Mouse (Mus musculus): ENCODE results near the gene Gys1. TPM values are rescaled to one million over a fixed set of nuclear protein-coding genes. Genes with fewer than 3 reads are reported as not detected.
A peak's percentile ranks its signal among the peaks of the same experiment; 100 is the strongest.
"Not testable (repeated sequence)": the region's sequence is repeated elsewhere in the genome, so short reads cannot be mapped to it uniquely, and the experiment has no call there.

Gene Gys1
- polyA plus RNA-seq, 1 experiment: 28.8 TPM

DNA sequence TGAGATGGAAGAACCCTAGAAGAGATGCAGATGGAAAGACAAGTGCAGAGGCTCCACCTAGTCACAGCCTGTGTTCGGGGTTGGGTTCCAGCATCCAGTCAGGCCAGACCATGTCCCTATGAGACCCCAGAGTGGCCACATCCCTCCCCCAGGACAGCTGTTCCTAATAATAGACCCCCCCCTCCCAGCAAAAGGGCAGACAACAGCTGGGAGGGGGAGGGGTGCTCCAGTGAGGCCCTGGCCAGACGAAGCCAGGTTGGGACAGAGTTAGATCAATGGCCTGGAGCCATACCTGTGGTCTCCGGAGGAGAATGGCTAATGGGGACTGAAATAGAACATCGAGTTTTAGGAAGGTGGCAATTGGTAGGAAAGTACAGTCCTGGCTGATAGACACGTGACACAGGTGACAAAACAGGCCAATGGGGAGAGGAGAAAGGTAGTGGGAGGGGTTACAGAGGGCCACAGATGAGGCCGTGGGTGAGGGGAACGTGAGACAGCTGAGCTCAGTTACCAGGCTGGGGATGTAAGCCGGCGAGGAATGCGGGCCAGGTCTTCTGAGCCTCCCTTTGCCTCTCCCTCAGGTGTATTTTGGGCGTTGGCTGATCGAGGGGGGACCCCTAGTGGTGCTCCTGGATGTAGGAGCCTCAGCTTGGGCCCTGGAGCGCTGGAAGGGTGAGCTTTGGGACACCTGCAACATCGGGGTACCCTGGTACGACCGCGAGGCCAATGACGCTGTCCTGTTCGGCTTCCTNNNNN, 3.1 kb downstream of the Gys1 start, which contains the start of gene Ruvbl2:
Ruvbl2 (minus strand) TSS at position 576 of the 756 bp plus-strand sequence.
- TF ChIP-seq GATA1 (IDR thresholded peaks at IDR 0.05; ENCODE audit: low read length): no peak

DNA sequence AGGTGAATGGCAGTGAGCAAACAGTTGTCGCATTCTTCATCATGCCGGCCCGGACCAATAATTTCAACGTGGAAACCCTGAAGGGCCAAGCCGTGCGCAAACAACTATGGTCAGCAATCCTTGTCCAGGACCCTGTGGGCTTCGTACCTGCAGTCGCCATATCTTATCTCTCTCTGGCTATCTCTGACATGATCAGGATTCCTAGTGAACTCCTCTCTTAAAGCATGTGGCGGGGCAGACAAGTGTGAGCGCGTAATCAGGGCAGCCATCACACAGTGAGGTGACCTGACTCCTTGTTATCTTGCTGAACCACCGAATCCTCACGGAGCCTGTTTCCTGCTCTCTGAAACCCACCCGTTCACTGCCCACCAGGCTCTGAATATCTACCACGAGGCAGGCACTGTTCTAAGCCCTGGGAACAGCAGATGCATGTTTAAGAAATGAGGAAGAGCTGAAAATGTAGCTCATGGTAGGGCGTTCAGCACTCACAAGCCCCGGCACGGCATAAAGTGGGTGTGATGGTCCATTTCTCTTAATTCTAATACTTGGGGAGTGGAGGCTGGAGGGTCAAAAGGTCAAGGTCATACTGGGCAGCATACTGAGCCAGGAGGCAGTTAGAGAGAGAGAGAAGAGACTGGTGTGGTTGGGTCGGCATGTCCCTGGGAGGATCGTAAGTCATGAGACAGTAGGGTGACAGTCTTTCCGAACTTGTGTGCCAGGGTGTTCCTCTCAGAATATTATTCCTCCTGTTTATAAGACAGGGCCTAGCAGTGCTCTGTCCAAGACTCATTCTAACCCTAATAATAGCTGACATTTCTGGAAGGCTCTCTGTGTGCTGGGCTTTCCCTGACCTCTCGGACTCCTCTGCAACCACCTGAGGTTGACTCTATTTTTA, 9.1 kb downstream of the Gys1 start:
- TF ChIP-seq GATA1 (IDR thresholded peaks at IDR 0.05; ENCODE audit: low read length): peak; percentile 88

DNA sequence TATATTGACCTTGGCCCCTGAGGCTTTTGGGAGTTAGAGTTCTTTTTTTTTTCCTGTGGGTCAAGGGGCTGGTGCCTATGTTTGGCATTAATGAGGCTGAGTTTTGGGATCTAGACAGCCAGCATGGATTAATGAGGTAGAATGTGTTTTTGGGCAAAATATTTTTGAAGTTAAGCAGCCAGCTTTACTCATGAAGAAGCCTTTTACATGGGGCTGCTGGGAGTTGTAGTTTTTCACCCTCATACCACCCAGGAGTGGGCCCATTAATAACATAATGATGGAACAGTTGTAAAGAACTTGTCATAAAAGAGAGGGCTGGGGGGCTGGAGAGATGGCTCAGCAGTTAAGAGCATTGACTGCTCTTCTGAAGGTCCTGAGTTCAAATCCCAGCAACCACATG, 11.9 kb downstream of the Gys1 start:
- TF ChIP-seq GATA1 (IDR thresholded peaks at IDR 0.05; ENCODE audit: low read length): no peak

DNA sequence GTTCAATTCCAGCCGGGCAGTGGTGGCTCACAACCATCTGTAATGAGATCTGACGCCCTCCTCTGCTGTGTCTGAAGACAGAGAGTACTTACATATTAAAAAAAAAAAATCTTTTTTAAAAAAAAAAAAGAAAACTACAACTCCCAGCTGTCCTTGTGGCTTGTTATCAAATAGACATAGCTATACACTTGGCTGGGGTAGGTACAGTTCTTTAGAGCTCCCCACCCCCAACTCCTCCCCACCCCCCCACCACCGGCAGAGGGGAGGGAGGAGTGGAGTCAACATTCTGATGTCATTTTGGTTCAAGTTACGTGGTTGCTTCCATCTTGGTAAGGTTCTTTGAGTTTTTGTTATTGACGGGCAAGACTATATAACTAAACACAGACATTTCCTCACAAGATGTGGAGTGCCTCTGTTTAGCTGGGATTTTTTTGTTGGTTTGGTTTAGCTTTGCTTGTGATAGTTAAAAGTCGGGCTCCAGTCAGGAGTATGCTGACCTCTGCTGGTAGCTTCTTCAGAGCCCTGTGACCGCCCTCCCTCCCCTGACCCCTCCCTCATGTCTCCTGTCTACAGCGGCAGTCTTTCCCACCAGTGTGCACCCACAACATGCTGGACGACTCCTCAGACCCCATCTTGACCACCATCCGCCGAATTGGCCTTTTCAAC, 12.8 kb downstream of the Gys1 start:
- TF ChIP-seq GATA1 (IDR thresholded peaks at IDR 0.05; ENCODE audit: low read length): no peak

DNA sequence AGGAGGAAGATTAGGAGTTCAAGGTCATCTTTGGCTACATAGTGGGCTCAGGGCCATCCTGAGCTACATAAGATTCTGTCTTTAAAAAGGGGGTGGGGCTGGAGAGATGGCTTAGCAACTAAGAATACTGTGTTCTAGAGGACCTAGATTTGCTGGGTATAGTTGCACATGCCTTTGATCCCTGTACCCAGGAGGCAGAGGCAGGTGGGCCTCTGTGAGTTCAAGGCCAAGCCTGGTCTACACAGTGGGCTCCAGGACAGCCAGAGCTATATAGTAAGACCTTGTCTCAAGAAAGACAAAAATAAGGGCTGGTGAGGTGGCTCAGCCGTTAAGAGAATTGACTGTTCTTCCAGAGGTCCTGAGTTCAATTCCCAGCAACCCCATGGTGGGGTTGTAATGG, 15.3 kb downstream of the Gys1 start:
- TF ChIP-seq GATA1 (IDR thresholded peaks at IDR 0.05; ENCODE audit: low read length): no peak

DNA sequence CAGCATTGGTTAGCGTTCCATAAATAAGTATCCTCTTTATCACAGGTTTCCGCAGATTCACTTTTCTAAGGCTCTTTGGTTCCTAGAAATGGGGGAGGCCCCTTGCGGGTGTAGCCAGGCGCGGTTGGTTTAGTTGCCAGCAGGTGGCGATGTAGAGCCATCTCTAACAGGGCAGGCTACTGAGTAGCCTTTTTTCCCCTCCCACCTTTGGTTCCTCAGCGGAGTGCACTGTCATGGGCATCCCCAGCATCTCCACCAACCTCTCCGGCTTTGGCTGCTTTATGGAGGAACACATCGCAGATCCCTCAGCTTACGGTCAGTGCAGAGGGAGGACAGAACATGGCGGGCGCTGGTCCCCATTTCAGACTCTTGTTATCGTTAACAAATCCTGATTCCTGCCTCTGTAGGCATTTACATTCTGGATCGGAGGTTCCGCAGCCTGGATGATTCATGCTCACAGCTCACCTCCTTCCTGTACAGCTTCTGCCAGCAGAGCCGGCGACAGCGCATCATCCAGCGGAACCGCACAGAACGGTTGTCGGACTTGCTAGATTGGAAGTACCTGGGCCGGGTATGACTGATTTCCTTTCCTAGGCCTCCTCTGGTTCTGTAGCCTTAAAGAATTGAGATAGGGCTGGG, 16.8 kb downstream of the Gys1 start:
- TF ChIP-seq GATA1 (IDR thresholded peaks at IDR 0.05; ENCODE audit: low read length): no peak

DNA sequence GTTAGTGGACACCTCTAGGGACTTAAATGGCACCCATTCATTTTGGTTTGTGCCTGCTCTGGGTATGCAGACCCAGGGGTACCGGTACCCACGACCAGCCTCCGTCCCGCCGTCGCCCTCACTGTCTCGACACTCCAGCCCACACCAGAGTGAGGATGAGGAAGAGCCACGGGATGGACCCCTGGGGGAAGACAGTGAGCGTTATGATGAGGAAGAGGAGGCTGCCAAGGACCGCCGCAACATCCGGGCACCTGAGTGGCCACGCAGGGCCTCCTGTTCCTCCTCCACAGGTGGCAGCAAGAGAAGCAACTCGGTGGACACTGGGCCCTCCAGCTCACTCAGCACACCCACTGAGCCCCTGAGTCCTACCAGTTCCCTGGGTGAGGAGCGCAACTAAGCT, 20.3 kb downstream of the Gys1 start:
- TF ChIP-seq GATA1 (IDR thresholded peaks at IDR 0.05; ENCODE audit: low read length): no peak

DNA sequence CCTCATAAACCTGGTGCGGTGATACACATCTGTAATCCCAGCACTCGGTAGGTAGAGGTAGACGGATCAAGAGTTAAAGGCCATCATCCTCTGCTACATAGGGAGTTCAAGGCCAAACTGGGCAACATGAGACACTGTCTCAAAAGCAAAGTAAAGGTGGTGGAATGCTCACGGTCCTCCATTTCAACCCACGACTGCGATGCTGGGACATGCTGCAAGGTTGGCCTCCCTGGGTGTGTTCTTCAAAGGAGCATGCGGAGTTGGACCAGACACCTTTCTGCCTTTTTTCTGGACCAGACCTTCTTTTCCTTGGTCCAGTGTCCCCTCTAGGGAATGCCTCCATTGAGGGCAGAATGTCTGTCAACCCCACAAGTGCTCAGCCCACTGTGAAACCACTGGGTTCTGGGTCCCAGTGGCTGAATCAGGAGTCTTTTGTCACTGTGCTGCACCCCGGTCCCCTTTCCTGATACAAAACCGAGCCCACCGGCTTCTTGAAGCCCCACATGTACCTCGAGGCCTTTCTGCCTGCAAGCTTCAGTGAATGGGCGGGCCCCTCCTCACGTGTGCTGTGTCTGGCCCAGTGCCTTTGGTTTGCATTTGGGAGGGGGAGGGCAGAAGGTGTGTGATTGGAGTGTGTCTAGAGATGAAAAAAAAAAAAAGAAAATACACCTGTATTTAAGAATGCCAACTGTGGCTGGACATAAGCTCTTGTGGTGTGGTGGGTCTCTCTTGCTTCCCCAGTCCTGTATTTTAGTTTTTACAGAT, 21.5 kb downstream of the Gys1 start:
- TF ChIP-seq GATA1 (IDR thresholded peaks at IDR 0.05; ENCODE audit: low read length): no peak

DNA sequence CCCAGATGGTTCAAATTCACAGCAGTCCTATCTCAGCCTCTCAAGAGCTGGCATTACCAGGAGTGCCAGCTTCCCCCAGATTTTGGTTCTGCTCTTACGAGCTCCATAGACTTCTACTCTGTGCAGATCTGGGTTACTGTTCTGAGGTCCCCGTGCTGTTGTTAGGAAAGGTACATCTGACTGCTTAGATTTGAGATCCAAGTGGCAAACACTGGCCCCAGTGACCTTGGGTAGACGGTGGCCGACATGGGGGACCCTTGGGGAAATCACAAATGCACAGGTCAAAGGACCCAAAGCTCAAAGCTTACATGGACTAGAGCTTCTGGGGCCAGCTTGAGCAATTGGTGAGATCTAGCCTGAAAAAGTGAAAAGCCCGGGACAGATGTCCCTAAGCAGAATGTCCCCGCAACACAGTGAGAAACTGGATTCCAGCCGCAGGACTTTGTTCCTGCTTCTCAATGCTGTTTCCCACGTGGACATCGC, 22.1 kb downstream of the Gys1 start:
- TF ChIP-seq GATA1 (IDR thresholded peaks at IDR 0.05; ENCODE audit: low read length): no peak

DNA sequence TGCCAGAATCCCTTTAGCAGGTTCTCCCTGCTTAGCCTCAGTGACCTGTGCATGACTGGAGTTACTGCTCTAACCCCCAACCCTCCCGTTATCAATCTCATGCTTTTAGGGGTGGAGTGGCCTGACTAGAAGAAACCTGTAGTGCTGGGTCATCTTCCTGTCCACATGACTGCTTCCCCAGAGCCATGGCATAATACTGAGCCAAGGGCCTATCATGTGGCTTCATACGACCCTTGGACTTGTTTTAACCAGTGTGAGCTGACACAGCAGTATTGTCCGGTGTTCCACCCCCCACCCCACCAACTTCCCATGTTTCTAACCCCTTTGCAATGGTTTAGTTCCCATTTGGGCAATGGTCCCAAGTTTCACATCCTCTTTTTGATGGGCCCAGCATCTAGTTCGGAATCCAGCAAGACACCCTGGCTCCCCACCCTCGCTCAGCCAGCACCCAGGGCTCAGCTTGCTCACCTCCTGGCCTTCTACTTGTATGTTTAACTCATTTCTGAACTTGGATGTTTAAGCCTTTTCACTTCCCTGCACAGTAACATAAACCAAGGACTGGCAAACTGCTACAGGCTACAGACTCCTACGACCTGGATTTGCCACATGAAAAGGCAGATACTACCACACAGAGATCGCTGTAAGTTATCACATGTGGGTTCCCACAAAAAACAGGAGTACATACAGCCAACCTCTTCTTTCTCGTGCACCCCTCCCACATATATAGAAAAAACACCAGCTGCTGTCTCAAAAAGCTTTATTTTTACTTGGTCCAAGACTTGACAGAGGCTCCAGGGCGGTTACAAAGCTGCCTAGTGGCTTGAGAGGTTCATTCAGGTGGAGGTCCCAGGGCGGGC, 22.8 kb downstream of the Gys1 start:
- TF ChIP-seq GATA1 (IDR thresholded peaks at IDR 0.05; ENCODE audit: low read length): no peak

DNA sequence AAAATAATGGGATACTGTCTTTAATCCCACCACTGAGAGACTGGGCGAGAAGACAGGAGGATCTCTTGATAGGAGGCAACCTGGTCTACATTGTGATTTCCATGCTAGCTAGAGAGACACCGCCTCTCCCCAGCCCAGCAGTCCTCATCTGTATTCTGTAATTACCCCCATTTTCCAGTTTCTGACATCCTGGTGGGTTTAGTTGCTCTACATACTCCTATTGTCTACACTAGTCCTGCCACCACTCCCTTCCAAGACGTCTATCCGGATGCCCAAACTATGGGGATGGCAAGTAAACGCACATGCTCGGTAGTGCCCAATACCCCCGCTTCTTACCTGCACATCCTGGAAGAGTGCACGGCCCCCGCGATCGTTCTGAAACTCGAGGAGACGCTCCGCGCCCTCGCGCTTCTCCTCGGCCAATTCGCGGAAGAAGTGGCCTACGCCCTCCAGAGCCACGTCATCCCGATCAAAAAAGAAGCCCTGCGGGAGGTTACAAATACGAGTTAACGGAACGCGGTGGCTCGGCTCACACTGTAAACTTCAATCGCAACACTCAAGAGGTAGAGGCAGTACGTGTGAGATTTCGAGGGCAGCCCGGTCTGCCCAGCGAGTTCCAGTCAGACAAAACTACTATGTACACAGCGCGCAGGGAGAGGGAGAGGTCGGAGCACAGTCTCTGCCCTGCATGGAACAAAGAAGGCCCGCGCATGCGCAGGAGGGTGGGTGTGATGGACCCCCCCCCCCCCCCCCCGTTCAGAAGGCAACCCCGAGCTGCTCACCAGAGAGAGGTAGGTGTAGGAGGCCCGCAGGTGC, 24.3 kb downstream of the Gys1 start:
- no peak for TF ChIP-seq GATA1 (IDR thresholded peaks at IDR 0.05; ENCODE audit: low read length)

DNA sequence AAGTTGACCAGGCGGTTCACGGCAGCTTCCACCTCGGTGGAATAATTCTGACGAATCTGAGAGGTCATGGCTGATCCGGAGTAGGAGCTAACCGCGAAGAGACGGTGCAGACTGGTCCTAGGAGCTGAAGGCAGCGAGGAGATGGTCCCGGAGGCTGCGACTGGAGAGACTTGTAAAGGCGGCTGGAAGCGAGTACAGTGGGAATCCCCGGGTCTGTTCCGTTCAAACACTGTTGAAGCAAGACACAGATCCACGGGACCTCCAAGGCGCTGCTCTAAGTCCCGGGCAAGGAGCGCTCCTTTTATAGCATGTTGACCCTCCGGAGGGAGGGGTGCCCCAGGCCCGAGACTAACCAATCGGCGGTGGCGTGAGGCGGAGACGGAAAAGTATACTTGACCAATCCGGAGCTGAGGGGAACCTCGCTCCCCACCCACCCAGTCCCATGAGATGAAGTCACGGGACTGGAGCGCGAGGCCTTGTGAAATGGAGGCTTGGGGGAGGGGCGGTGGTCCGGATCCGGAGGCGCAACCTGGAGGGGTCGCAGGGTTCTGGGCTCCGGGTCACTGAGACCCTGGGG, 25.0 kb downstream of the Gys1 start, which contains the start of gene Ftl1:
Ftl1 (minus strand) TSS at position 321 of the 577 bp plus-strand sequence.
- not testable (repeated sequence) for TF ChIP-seq GATA1 (IDR thresholded peaks at IDR 0.05; ENCODE audit: low read length)
